ENCODE assay signal across 9 mouse cellular contexts in the genomic region with DNA sequence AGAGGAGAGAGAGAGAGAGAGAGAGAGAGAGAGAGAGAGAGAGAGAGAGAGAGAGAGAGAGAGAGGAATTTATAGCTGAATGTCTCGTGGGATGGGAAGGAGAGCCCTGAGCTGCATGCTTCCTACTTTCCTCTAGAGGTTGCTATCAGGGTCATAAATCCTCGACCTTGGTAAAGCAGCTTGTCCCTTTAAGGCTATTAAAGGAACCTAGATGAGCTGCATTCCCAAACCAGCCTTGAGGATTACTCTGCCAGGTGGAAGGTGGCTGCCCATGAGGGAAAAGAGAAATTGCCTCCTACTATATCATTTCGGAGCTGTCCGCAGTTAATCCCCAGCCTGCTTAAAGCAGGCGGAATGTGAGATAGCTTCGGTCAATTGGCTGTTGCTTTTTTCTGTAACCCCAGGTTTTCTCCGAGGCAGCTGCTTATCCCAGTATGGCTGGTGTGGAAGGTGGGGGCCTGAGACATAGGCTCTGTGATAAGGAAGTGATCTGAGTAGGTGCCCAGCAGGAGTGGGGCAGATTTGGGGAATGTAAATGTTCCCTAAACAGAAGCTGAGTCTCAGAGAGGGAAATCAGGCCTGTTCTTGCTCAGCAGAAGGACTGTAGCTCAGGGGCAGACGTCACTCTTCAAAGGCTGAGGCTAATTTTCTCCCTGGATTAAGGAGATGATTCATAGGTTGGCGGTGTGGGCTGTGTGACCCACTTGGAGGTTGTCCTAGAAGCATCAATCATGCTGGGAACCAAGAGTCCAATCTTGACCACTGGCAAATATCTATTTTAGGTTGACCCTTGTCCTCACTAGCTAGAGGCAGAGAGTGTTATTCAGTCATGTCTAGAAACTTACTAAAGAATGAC.
DNase-seq lines count a peak whose midpoint lies in the region; ATAC-seq lines count a peak whose summit lies in the region.
"Had no signal": no experiment of that assay in that cellular context is flagged by ENCODE, and none has a peak within 500 bp of the region (broad histone marks: within the 10 kb centered on the region; RNA-seq: fewer than 3 reads in every experiment).

No protein-coding gene starts in this region.

- ATAC-seq in CD4-positive, CD25-positive, alpha-beta regulatory T cell, adult 4 months, result no peak

- DNase-seq in heart, adult 18-20 months, result peak; percentile 35 to 65
- DNase-seq in heart, postnatal 4 days, result no peak
- DNase-seq in adrenal gland, adult 18-20 months (ENCODE audit: low spot score in 2 of 2), result peak; percentile 26 to 35
- peak; percentile 17 for DNase-seq in forelimb bud, embryonic 11.5 days (ENCODE audit: low read depth, low spot score)
- DNase-seq in kidney, postnatal 36 days, result peak; percentile 61 to 67
- no peak for DNase-seq in testis, postnatal 14 days (ENCODE audit: low spot score)
- DNase-seq in urinary bladder, postnatal 14 days (ENCODE audit: low spot score), result no peak
- DNase-seq: liver, embryonic 13.5 days had no signal

Comparison
In these comparisons a context has a peak if more than half of its experiments do, and no peak if none do; other contexts are left out.
1. DNase-seq: peak in heart, adult 18-20 months (2 of 2), adrenal gland, adult 18-20 months (2 of 2), forelimb bud, embryonic 11.5 days (single experiment) and kidney, postnatal 36 days (2 of 2); none in heart, postnatal 4 days (single experiment), testis, postnatal 14 days (single experiment) and urinary bladder, postnatal 14 days (single experiment).